Mouse (Mus musculus) neural tube, embryonic 11.5 days (tissue): ENCODE results near the gene Dffa. TPM values are rescaled to one million over a fixed set of nuclear protein-coding genes. Genes with fewer than 3 reads are reported as not detected.

Experiments
- ATAC-seq: fragments of 200-750 bp; cut with Nextera tagmentation; 2 replicates; pipeline ENCODE4 v1.8.0; 2017; ENCODE audit warnings: moderate number of reproducible peaks, mild to moderate bottlenecking, moderate TSS enrichment, moderate library complexity; ENCODE audit not compliant: insufficient read depth, low FRiP score, low TSS enrichment
- DNase-seq: peaks from one replicate; pipeline ENCODE4 v3.0.0-alpha.2; 2015; ENCODE audit warnings: low spot score
- H3K27ac ChIP-seq: fragments of 300-500 bp; sonication (generic); 2 replicates; pipeline ENCODE4 v1.5.1; 2014; ENCODE audit warnings: low read depth, mild to moderate bottlenecking, low read length
- H3K27me3 ChIP-seq: fragments of 300-500 bp; sonication (generic); 2 replicates; pipeline ENCODE4 v1.6.1; 2014; ENCODE audit warnings: mild to moderate bottlenecking, low read length, mixed read lengths; ENCODE audit not compliant: control insufficient read depth, insufficient read depth
- H3K36me3 ChIP-seq: fragments of 300-500 bp; sonication (generic); 2 replicates; pipeline ENCODE4 v1.6.1; 2014; ENCODE audit warnings: mild to moderate bottlenecking, low read length, moderate library complexity, mixed read lengths; ENCODE audit not compliant: control insufficient read depth, insufficient read depth
- H3K4me1 ChIP-seq: fragments of 300-500 bp; sonication (generic); 2 replicates; pipeline ENCODE4 v1.6.1; 2014; ENCODE audit warnings: low read length, mixed read lengths; ENCODE audit not compliant: control insufficient read depth, insufficient read depth
- H3K4me2 ChIP-seq: fragments of 300-500 bp; sonication (generic); 2 replicates; pipeline ENCODE4 v1.6.1; 2014; ENCODE audit warnings: low read depth, mild to moderate bottlenecking, moderate library complexity
- H3K4me3 ChIP-seq: fragments of 300-500 bp; sonication (generic); 2 replicates; pipeline ENCODE4 v1.5.1; 2014; ENCODE audit warnings: low read depth, low read length
- H3K9ac ChIP-seq: fragments of 300-500 bp; sonication (generic); 2 replicates; pipeline ENCODE4 v1.6.1; 2014; ENCODE audit warnings: mild to moderate bottlenecking, low read length
- H3K9me3 ChIP-seq: fragments of 300-500 bp; sonication (generic); 2 replicates; pipeline ENCODE4 v1.6.1; 2016; ENCODE audit warnings: low read length; ENCODE audit not compliant: control insufficient read depth
- WGBS: fragments of 180-500 bp; shearing (Covaris S2); extraction: QIAGEN DNeasy Blood & Tissue Kit; methylation state at CpG from one replicate; pipeline ENCODE4 v1.1.7; 2014; 5-methylcytosine and 5-hydroxymethylcytosine counted together
- polyA plus RNA-seq: library from polyadenylated mRNA; unstranded; fragments of >200 nt; fragmentation: Nextera tagmentation; extraction: Ambion mirVana; gene quantifications from 2 replicates; pipeline ENCODE4 v1.2.1, GENCODE M21; 2014

The Dffa gene
- polyA plus RNA-seq, 1 experiment from 2014 or later = 34.4 TPM

GRCm38 (mm10) chr4:149123432-149123831 is 19.5 kb downstream of the Dffa start:
- no peaks in the 10 kb centered on the region for H3K27me3 ChIP-seq
- no peak for DNase-seq
- WGBS = 59% methylated on average over 4 of the region's 5 CpGs

GRCm38 (mm10) chr4:149125341-149126114 is 21.6 kb downstream of the Dffa start:
- no peaks in the 10 kb centered on the region for H3K4me1 ChIP-seq
- no peak overlapping the region for H3K27ac ChIP-seq
- H3K36me3 ChIP-seq = no peaks in the 10 kb centered on the region
- WGBS = 57% methylated on average over 11 of the region's 11 CpGs
- H3K27me3 ChIP-seq = no peaks in the 10 kb centered on the region
- no peak overlapping the region for H3K9ac ChIP-seq
- DNase-seq = no peak
- H3K4me3 ChIP-seq = no peak overlapping the region
- H3K9me3 ChIP-seq = no peaks in the 10 kb centered on the region
- ATAC-seq = no peak
- no peak overlapping the region for H3K4me2 ChIP-seq

More at GRCm38 (mm10) chr4:149123432-149123831, 19.5 kb downstream of the Dffa start:
- Histone ChIP-seq H3K4me2 (no peak overlapping the region), H3K36me3 (no peaks in the 10 kb centered on the region), H3K4me1 (no peaks in the 10 kb centered on the region), H3K9ac (no peak overlapping the region), H3K27ac (no peak overlapping the region), H3K4me3 (no peak overlapping the region), H3K9me3 (no peaks in the 10 kb centered on the region)
- ATAC-seq = no peak

DNA sequence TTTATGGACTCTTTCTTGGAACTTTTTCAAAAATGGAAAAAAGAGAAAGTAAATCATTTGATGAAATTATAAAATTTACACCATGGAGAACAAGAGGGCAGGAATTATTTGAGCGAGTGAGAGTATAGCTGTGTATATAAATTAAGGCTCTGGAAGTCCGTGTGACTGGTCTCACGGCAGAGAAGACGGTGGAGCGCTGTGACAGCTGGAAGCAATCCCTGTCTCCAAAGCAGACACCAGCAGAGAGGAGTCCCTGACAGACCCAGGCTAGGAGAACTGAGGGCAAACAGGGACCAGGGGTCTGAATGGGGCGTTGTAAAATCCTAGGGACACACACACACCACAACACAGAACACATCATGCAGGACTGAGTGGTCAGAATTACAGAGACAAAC is 22.2 kb downstream of the Dffa start:
- H3K9me3 ChIP-seq = no peaks in the 10 kb centered on the region
- H3K4me3 ChIP-seq = no peak overlapping the region
- H3K27ac ChIP-seq = no peak overlapping the region
- WGBS = 61% methylated on average over 6 of the region's 6 CpGs
- no peaks in the 10 kb centered on the region for H3K27me3 ChIP-seq
- ATAC-seq = no peak
- no peaks in the 10 kb centered on the region for H3K36me3 ChIP-seq
- H3K4me1 ChIP-seq = no peaks in the 10 kb centered on the region
- DNase-seq = no peak
- no peak overlapping the region for H3K4me2 ChIP-seq
- no peak overlapping the region for H3K9ac ChIP-seq

DNA sequence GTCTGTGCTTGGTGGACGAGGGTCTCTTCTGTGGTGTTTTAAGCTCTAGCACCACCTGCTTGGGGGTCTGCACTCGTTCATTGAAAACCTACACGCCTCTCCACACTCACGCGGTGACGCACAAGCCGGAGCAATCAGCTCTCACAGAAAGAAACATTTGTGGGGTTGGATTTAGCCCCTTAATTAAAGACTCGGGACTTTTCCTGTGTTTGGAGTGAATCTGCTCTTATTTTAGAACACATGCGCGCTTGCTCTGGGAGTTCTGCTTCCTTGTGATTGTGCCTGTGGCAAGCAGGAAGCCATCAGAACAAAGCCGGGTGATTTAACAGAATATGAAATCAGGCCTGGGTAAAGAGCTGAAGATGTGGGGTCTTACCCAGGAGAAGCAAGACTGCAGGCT is 22.7 kb downstream of the Dffa start, which contains the start of gene Cort:
Gene Cort (minus strand): TSS at position 101 of the 400 bp plus-strand sequence.
- 90% methylated on average over 11 of the region's 11 CpGs for WGBS
- ATAC-seq = no peak
- no peaks in the 10 kb centered on the region for H3K4me1 ChIP-seq
- no peak within 1 kb of the TSS for H3K4me3 ChIP-seq
- DNase-seq = no peak
- H3K27ac ChIP-seq = no peak within 1 kb of the TSS
- no peaks in the 10 kb centered on the region for H3K27me3 ChIP-seq
- H3K9me3 ChIP-seq = no peaks in the 10 kb centered on the region
- no peak within 1 kb of the TSS for H3K4me2 ChIP-seq
- no peaks in the 10 kb centered on the region for H3K36me3 ChIP-seq
- no peak within 1 kb of the TSS for H3K9ac ChIP-seq

GRCm38 (mm10) chr4:149128467-149128866 is 24.5 kb downstream of the Dffa start:
- Histone ChIP-seq H3K27ac (no peak overlapping the region), H3K4me3 (no peak overlapping the region), H3K4me1 (no peaks in the 10 kb centered on the region), H3K9ac (no peak overlapping the region), H3K9me3 (no peaks in the 10 kb centered on the region), H3K36me3 (no peaks in the 10 kb centered on the region), H3K27me3 (no peaks in the 10 kb centered on the region), H3K4me2 (no peak overlapping the region)
- ATAC-seq = no peak
- DNase-seq = no peak
- 80% methylated on average over 18 of the region's 18 CpGs for WGBS

DNA sequence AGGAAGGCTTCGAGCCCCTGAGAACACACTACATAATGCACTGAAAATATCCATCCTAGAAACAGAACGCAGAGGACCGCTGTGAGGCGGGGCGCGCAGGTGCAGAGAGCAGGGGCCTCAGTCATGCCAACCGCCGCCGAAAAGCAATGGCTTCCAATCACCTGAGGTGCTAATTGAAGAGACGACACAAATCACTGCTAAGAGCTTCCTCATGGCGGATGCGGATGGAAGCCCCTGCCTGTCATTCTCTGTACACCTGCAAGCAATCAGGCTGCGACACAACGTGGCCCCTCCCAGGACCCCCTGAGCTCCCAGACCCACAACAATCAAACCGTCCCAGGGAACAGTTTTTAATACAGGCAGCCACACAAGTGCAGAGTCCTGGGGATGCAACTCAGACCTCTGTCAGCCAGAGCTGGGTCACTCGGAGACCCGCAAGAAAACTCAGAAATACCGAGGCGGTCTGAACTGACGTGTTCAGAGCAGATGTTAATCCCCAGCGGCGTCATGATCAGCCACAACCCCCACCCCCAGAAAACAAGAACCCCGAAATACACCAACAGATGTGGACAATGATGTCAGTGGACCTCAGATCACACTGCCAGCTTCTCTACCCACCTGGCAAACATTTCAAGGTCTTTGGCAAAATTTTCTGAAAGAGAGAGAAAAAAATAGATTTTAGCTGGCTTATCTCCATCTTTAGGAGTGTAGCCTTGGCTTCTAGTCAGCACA is 27.2 kb downstream of the Dffa start:
- DNase-seq (no peak), ATAC-seq (no peak)
- H3K4me2 ChIP-seq = no peak overlapping the region
- WGBS = 84% methylated on average over 23 of the region's 23 CpGs
- H3K27me3 ChIP-seq = no peaks in the 10 kb centered on the region
- H3K4me3 ChIP-seq = no peak overlapping the region
- H3K9me3 ChIP-seq = no peaks in the 10 kb centered on the region
- H3K36me3 ChIP-seq = no peaks in the 10 kb centered on the region
- H3K9ac ChIP-seq = no peak overlapping the region
- no peak overlapping the region for H3K27ac ChIP-seq
- H3K4me1 ChIP-seq = no peaks in the 10 kb centered on the region

DNA sequence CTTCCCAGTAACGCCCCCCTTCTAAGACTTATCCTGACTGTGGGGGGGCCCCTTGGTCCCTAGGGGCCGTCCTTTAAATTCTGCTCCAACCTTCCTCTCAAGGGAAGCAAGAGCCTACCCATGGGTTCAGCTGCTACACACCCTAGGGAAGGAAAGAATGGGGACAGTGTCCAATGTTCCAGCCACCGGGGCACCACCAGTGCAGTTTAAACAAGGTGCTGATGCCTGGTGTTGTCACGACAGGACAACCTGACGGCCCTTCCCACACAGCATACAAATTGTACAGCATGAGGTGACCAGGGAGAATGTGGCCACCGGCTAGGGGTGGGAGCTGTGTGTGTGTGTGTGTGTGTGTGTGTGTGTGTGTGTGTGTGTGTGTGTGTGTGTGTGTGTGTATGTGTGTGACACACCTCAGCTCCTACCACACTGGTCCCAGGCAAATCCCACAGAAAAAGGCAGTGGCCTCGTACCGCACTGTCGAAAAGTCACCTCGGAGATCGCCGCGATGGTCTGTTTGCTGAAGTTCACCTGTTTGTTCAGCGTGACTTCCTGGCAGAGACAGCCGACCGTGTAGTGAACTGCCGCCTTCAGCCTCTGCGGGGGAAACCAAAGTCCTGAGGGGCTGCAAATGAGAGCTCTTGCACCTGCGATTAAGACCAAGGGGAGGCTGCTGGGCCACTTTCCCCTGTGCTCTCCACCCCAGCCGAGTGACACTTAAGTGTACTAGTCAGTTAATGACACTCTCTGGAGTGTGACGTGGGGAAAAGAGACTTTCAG is 28.0 kb downstream of the Dffa start:
- 0 out of 2 replicates have a peak, but pooled peaks cover 2% of the 10 kb centered on the region for H3K4me1 ChIP-seq
- ATAC-seq (no peak), DNase-seq (no peak)
- H3K27me3 ChIP-seq = no peaks in the 10 kb centered on the region
- no peak overlapping the region for H3K27ac ChIP-seq
- H3K4me2 ChIP-seq = no peak overlapping the region
- no peak overlapping the region for H3K4me3 ChIP-seq
- no peaks in the 10 kb centered on the region for H3K36me3 ChIP-seq
- H3K9me3 ChIP-seq = no peaks in the 10 kb centered on the region
- WGBS = 85% methylated on average over 21 of the region's 21 CpGs
- H3K9ac ChIP-seq = no peak overlapping the region

- H3K4me1 ChIP-seq = 0 out of 2 replicates have a peak, but pooled peaks cover 2% of the 10 kb centered on the region
- H3K9me3 ChIP-seq = no peaks in the 10 kb centered on the region
- WGBS = 63% methylated on average over 5 of the region's 5 CpGs
- ATAC-seq (no peak), DNase-seq (no peak)
- H3K9ac ChIP-seq = no peak overlapping the region
- H3K4me2 ChIP-seq = no peak overlapping the region
- no peaks in the 10 kb centered on the region for H3K36me3 ChIP-seq
- H3K4me3 ChIP-seq = no peak overlapping the region
- H3K27me3 ChIP-seq = no peaks in the 10 kb centered on the region
- no peak overlapping the region for H3K27ac ChIP-seq
Measured at GRCm38 (mm10) chr4:149133395-149133794, 29.4 kb downstream of the Dffa start.
